Mouse (Mus musculus) left cerebral cortex, adult 11 months (tissue): ENCODE measurements at regions not wholly inside any gene's neighbourhood (a gene's known extent, or its start where the extent isn't known, plus 50 kb on each side); places are given as distances from the start of the nearest gene placed in this dataset.

ENCODE experiments used
- DNase-seq: peaks from one replicate; pipeline ENCODE4 v3.0.0; 2022; ENCODE audit warnings: low spot score

DNA sequence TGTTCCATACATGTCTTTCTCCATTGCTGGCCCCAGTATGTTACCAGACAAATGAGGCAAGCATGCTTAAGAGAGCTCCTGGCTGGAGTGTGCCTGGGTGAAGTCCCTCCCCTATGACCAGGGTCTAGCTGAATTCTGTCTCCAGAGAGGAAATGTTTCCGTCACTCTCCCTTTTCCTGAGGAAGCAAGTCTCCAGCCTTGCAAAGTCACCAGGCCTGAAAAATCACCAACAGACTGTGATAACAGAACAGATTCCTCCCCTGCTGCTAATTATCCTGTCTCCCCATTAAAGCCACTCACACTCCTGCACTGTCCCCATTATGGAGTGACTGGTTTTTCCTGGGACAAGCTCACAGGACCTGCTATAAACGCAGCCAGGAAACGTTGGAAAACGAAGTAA lies 303.2 kb upstream of the Jag1 start:
- no peak for DNase-seq

GRCm38 (mm10) chr2:137417691-137418090 lies 301.2 kb upstream of the Jag1 start:
- no peak for DNase-seq

- no peak for DNase-seq
These were observed 297.0 kb upstream of the Jag1 start for GRCm38 (mm10) chr2:137413432-137413831.

DNA sequence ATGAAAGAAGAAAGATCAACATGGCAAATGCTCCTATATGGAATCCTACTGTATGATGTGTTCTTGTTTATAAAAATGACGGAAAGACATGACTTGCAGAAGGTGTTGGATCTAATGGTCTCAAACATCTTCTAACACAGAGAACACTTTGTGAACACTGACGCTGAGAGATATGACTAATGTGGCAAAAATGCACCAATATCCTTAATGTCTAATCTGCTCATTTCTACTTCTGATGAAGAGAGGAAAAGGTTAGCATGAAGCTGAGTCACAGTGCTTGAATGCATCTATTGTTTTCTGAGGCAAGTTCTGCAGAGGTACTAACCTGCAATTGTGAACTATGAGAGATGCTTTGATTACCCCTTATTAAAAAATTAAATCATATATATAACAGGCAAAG lies 293.2 kb upstream of the Jag1 start:
- no peak for DNase-seq

DNA sequence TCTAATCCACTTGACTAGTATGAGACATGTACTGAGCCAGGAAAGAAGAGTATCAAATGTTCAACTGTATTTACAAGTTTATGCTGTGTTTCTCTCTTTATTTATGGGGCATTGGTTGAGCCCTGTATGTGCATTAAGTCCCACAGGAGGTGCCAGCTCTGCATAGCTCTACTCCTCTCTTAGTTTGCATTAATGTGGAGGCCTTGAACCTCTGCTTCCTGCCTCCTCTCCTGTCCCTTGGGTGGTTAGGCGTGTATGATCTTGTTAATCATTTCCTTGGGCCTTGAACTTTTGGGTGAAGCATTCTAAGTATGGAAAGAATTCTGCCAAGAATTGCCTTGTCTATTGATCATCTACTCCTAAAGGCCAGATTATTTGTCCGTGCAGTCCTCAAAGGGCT lies 291.9 kb upstream of the Jag1 start:
- DNase-seq, result no peak

- no peak for DNase-seq
These were observed 277.0 kb upstream of the Jag1 start for GRCm38 (mm10) chr2:137393486-137393885.

- no peak for DNase-seq
These were observed 263.4 kb upstream of the Jag1 start for GRCm38 (mm10) chr2:137379816-137380215.

DNA sequence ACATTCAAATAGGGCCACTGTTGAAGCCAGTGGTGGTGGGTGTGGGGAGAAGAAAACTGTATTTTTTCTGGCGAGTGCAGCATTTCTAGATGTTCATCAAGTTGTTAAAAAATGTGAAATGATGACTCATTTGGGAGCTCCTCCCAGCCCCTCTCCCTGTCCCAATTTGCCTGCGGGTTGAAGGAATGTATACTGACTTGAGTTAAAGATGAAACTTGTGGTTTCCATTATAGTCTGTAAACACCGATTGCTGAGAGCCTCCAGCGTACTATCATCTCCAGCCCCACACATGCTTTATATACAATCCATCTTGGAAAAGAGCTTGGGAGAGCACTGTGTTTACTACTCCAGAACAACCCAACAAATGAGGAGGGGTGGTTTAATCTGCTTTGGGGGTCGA lies 258.9 kb upstream of the Jag1 start:
- no peak for DNase-seq

DNA sequence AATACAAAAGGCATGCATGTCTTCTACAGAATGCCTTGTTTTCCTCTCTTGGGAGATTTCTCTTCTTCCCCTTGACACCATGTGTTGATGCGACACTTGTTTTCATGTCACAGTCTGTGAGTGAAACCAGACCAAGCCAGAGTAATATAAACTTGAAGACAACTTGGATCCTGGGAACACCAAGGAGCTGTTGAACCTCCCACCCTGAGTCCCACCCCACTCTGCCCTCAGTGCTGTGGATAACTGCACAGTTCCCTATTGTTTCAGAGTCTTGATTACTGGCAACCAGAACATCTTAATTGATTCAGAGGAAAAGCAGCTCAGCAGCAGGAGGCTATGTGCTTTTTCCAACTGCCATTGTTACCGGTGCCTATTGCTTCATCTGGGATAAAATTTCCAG lies 254.6 kb upstream of the Jag1 start:
- no peak for DNase-seq

GRCm38 (mm10) chr2:137363006-137363405 lies 246.6 kb upstream of the Jag1 start:
- no peak for DNase-seq

DNA sequence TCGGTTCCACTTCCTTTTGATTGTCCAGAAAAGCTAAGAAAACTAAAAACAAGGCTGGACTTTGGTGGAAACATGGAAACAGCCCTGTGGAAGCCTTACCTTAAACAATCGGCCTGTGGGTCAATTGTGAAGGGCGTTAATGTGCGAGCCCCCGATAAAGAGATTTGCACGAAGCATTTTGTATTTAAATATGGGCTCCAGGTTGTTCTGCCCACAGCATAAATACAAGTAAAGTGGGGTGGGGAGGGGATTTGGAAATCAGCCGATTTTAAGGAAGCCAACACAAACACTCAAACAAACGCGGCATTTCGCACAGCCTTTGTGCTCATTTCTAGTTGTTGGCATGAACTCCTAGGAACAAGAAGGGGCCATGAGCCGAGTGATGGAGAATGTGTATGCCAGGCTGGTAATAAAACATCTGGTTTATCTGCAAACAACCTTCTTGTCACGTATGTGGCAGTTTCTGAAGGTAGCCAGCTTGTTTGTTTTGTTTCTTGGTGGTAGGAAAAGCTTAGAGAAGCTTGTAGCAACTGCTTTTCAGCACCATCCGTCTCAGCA lies 240.8 kb upstream of the Jag1 start:
- DNase-seq, result no peak

DNA sequence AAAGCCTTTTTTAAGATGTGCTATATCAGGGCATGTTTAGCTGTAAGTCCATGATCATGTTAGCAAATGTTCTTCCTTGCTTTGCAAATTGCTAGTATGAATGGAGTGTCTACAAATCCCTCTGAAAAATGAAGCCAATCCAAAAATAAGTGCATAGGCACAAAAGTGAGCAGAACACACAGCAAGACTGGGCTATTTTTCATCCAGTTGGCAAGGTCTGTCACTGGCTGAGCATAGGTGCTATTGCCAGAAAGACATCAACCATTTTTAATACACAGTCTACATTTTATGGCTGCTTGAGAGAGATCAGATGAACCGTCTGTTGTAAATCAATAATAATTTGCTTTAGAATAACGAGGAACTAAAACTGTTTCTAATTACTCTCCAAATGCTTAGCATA lies 227.3 kb upstream of the Jag1 start:
- no peak for DNase-seq

DNA sequence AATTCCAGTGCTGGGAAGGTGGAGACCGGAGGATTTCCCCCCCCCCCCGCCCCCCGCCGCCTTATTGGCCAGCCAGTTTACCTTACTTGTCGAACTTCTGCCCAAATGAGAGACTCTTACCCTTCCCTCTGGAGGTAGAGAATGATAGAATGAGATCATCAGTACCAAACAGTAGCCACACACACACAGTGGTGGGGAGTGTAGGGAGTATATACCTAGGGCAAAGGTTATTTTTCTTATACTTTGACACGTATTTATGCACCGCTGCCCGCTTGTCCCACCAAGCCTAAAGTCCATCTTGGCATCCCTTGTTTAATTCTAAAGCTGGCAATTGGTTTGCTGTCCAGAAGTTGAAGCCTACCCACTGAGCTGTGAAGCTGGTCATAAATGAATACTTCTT lies 213.6 kb upstream of the Jag1 start:
- DNase-seq, result no peak

DNA sequence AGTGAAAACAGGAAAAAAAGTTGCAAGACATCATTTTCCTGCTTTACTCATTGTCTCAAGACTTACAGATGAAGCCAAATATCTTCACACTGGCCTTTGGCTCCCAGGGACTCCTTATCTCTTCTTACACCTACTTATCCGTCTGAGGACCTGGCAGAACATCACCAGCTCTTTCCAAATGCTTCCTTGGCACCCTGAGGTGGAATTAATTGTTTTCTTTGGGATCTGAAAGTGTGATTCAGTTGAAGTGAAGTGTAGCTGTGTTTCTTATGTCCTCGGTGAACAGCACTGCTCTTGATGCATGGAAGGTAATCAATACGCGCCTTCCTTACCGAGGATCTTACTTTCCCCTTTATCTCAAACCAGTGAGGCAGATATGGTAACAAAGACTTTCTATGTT lies 207.0 kb upstream of the Jag1 start:
- DNase-seq, result no peak

GRCm38 (mm10) chr2:137310511-137310910 lies 194.1 kb upstream of the Jag1 start:
- DNase-seq, result no peak

DNA sequence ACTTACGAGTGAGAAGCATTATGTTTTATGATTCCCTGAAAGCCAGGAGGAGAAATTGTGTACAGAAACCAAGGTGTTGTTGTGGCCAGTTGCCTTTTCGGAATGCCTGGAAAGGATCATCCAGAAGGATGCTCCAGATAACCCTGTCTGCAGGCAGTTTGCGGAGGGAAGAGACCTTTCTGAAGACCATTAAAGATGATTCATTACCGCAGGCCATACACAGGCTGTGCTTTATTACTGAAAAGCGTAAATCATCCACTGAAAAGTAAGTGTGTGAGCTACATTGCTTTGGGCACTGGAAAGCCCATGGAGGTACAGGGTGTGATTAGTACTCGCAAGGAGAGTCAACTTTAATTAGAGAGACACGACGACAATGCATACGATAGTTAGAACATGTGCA lies 191.7 kb upstream of the Jag1 start:
- DNase-seq, result no peak

GRCm38 (mm10) chr2:137301474-137302267 lies 185.2 kb upstream of the Jag1 start:
- no peak for DNase-seq

GRCm38 (mm10) chr2:137289231-137289630 lies 172.8 kb upstream of the Jag1 start:
- no peak for DNase-seq

- DNase-seq, result no peak
These were observed 155.2 kb upstream of the Jag1 start for GRCm38 (mm10) chr2:137271575-137272180.

DNA sequence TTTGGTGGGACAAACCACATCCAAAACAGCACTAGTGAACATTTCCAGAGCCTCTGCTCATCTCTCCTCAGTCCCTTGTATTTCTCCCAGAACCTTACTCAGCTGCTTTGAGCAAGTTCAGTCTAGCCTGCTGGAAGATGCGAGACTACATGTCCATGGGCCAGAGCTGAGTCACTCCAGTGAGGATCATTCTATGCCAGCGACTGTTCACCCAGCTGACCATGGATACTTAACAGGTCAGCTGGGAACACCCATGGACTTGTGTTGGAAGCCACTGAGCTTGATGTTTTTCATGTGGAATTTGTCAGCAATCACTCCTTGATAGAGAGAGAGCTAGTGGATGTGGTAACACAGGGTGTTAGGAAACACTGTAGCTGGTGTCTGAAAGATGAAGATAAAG lies 146.5 kb upstream of the Jag1 start:
- no peak for DNase-seq

DNA sequence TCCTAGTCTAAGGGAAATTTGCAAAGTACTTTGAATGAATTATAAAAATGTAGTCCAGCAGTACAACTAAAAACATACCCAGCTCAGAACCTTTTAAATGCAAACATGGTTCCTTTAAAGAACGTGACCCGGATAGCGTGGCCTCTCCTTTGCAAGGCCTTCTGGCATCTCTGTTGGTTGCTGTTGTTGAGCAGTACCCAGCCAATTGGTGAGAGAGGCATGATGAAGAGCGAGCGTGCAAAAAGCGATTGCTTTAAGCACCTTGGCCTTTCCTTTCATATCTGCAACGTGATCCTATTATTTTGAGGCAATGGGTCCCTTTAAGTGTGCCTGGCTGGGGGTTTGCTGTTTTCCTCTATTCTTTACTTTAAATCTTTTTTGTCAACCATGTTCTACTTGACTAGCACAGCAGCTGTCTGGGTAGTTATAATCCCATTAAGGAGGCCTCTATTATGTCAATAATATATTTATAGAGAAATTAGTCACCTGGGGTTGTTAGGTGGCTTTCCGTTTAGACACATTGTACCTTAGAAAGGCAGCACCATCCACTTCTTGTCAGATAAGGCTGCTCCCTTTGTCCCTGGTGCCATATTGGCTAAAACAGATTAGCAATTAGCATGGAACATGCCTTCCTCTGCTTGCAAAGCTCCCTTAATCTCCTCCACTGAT lies 141.5 kb upstream of the Jag1 start:
- no peak for DNase-seq

DNA sequence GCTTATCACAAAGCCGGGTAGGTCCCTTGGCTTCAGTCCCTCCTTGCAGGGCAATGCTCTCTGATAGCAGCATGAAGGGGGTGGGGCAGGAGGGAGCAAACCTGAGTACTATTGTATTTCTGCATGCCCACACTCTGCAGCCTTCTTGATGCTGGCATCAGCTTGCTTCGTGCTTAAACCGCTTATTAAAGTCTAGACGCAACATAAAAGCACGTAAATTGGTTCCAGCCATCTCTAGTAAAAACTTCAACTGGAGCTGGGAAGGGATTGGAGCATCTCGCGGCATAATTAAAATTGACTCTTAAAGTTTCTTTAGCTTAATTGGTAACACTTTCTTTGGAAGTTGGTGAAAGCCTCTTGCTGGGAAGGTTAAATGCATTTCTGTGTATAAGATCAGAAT lies 131.5 kb upstream of the Jag1 start:
- no peak for DNase-seq

DNA sequence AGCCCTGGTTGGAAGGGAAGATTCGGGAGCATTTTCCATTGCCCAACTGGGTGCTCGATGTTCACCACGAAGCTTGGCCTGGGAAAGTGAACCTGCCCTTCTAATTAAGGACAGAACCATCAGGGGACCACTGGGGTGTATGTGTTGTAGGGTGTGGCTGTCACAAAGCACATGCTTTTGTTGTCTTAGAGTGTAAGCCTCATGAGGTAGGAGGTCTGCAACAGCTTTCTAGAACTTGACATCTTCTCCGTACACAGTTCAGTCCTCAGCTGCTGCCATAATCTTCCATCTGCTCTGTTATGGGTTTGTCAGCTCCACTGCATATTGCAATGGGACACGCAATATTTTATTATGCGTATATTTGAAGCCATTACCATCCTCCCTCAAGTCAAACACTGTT lies 127.9 kb upstream of the Jag1 start:
- no peak for DNase-seq
